Mouse (Mus musculus) spleen, postnatal 14 days (tissue): ENCODE results near the gene Srrm1.
"Not testable (repeated sequence)": the region's sequence is repeated elsewhere in the genome, so short reads cannot be mapped to it uniquely, and the experiment has no call there.

Experiments
- DNase-seq, 2 experiments: peaks; one replicate each; pipeline ENCODE4 v3.0.0; 2021 to 2022; ENCODE audit warnings: low spot score in 2 of 2

Srrm1 gene

GRCm38 (mm10) chr4:135301166-135301565 is 52.0 kb downstream of the Srrm1 start:
- DNase-seq = no peak

- no peak for DNase-seq
These were observed 52.7 kb downstream of the Srrm1 start for GRCm38 (mm10) chr4:135300248-135301041.

DNA sequence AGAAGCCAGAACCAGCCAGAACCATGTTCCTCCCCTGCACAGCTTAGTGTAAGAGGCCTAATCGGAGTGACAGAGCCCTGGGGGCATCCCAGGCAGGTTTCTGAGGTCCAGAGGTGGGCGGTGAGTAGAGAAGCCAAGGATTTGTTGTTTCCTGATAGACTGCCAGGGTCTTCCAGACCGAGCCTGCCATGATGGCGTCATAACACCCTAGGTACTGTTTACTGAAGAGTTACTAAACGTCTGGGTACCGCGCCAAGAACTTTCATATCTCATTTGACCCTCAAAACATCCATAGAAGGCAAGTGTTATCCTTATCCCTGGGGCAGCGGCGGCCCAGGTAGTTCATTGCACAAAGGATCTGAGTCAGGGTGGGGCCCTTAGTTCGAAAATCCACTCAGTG is 54.4 kb downstream of the Srrm1 start:
- DNase-seq = no peak

DNA sequence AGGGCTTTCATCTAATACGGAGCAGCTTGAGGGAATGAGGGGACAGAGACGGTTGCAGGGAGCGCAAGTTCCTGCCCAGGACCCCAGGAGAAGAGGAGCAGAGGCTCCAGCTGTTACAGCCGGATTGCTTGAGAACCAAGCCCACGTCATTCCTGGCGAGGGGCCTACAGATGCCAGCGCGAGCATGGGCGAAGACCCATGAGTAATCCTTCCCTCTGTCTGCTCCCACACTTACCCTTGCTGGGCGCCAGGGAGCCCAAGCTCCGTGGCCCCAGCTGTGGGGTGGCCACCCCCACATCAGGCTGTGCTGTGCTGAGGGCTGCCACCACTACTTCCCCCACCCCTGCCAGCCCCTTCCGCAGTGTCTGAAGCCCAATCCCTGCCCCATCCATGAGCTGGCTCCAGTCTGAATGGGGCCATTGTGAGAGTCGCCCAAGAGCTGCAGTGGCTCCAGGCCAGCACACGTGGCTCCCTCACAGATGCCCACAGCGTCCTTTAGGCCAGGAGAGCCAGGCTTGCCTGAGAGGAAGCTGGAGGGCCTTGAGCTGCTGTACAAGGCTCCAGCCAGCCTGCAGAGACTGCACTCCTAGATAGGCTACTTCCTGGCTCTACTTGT is 55.1 kb downstream of the Srrm1 start:
- no peak for DNase-seq

DNA sequence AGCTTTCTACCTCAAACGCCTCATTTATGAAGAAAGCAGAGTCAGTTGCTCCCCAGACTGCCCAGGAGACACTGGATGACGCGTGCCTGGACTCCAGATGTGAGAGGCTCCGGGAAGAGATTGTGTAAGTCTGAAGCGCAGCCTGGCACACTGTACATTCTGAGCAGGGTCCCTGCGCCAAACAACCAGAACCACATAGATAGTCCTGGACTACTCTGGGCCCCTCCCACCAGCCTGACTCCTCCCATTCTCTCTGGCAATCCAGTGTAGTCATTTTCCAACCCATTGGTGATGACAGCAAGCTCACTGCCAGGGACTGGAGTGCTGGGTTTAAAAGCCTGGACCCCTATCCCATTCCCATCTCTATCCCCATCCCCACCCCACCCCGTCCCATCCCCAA is 56.0 kb downstream of the Srrm1 start:
- no peak for DNase-seq

GRCm38 (mm10) chr4:135296565-135296964 is 56.6 kb downstream of the Srrm1 start:
- DNase-seq = no peak

DNA sequence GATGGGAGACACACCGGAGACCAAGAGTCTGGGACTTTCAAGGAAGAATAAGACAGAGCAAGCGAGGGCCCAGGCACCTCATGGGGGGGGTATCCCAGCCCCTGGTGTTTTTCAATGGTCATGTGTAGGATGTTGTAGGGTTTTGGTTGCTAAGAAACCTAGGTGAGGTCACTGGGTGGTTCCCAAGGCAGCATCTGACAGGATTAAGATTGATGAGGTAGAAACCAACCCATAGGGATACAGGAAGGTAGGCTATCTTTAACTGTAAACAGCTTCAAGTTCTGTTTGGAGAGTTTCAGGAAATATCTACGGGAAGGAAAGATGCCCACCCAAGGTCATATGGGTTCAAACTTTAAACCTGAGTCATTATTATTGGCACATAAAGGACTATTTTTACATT is 59.3 kb downstream of the Srrm1 start:
- DNase-seq = no peak

DNA sequence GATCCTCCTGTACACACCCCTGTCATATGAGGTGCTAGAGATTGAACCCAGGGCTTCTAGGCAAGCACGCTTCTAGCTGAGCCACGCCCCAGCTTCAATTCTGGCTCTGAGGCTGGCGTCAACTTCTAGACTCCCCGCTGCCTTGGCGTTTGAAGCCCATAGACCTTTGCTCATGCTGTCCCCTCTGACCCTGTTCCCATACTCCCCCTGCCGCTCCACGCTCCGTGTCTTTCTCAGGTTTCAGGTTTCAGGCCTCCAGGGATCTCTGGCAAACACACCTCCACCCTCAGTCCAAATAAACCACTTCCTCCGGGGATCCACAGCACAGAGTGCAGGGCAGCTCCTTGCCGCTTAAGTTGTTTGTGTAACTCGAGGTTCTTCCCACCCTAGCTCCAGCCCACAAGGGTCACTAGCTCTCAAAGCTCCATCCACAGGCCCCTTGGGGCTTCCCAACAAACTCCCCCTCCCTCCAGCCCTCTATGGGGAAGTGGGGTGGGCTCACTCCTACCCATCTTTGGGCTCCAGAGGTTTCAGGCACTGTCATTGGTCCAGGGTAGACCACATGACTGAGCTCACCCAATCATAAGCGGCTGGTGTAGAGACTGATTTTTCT is 60.5 kb downstream of the Srrm1 start:
- no peak for DNase-seq

GRCm38 (mm10) chr4:135291841-135292240 is 61.3 kb downstream of the Srrm1 start:
- DNase-seq = no peak

DNA sequence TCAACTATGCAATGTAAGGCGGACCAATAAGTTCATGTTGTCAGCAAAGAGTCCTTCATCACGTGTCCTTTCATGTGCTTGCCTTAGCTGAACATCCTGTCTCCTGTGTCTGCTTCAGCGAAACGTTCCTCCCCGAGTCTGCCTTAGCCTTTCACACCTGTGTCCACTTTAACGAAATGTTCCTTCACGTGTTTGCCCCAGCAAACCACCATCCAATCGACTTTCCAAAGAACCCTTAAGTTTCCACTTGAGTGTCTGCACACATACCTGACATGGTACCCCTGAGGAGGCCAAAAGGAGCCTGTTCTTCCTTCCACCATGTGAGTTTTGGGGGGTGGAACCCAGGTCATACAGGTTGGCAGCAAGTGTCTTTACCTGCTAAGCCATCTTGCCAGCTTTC is 61.9 kb downstream of the Srrm1 start:
- no peak for DNase-seq

GRCm38 (mm10) chr4:135287975-135288374 is 65.1 kb downstream of the Srrm1 start:
- no peak for DNase-seq

- no peak for DNase-seq
These were observed 66.2 kb downstream of the Srrm1 start for GRCm38 (mm10) chr4:135286833-135287395.

DNA sequence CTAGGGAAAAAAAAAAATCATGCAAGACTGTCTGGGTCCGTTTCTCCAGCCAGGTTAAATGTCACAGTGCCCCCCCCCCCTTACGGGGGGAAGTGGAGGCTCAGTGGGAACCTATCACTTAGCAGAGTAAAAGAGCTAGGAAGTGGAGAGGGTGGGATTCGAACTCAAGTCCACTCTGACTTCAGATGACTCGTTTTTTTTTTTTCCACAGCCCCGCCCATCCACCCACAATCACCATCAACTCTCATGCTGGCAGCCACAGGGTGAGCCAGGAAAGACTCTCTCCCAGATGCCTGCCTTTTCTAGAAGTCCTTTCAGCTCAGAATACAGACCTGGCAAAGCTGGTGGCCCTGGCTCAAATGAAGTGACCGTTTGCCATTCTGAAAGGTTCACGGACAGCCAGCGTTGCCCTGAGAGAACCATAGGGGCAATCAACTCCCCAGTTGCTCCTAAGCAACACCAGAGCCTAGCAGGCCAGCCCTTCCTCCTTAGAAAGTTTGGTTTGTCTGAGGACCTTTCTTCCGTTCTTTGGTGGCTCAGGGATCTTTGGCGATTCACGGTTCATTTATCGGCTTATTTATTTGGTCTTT is 67.0 kb downstream of the Srrm1 start:
- DNase-seq = no peak

DNA sequence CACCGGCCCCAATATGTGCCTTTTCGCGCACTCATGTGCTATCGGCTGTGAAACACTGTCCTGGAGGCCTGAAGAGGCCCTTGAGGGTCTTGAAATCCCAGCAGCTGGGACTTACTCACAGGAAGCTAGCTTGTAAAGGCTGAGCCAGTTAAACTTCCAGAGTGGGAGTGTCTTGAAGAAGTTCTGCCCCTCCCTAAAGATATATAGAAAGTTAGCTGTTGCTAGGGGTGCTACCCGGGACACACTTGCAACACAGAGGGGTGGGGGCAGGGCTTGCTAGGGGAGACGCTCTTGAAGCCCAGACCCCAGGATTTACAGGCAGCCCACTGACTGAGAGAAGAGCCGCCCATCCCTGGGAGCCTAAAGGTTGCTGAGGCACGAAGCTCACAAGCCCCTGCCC is 67.7 kb downstream of the Srrm1 start:
- DNase-seq = no peak

- no peak for DNase-seq
These were observed 69.2 kb downstream of the Srrm1 start for GRCm38 (mm10) chr4:135283875-135284274.

GRCm38 (mm10) chr4:135283417-135283816 is 69.7 kb downstream of the Srrm1 start:
- no peak for DNase-seq

DNA sequence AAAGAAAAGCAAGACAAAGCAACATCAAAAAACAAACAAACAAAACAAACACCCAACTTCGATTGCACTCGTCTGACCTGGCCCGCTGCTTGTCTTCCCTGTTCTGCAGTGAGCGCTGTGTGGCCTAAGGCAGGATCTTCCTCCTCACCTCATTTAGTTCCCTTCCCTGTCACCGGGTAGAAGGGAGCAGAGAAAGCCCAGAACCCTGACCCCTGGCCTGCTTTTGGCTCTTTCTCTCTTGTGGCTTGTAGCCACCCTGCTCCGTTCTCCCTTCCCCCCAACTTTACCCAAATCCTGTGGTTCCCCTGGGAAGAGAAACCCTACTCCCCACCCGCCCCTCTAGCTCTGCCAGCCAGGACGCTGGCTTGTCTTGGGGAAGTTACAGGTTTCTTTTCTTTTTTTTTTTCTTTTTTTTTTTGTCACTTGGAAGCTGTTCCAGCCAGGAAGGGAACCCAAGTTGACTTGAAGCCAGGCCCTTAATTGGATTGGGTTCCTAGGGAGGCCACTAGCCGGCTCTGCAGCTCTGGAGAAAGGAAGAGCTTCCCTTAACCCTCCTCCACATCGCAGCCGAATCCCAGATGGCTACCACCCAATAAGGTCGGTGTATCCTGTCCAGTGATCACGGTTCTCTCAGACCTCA is 70.3 kb downstream of the Srrm1 start:
- no peak for DNase-seq

DNA sequence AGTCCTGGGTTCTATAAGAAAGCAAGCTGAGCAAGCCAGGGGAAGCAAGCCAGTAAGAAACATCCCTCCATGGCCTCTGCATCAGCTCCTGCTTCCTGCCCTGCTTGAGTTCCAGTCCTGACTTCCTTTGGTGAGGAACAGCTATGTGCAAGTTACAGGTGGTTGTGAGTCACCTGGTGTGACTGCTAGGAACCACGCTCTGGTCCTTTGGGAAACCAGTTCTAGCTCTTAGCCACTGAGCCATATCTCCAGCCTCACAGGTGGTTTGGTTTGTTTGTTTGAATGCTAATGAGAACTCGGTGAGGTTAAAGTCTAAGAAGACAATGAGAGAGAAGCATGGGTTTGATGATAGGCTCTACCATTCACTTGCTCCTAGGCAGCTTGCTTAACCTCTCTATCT is 73.1 kb downstream of the Srrm1 start:
- DNase-seq = not testable (repeated sequence)

DNA sequence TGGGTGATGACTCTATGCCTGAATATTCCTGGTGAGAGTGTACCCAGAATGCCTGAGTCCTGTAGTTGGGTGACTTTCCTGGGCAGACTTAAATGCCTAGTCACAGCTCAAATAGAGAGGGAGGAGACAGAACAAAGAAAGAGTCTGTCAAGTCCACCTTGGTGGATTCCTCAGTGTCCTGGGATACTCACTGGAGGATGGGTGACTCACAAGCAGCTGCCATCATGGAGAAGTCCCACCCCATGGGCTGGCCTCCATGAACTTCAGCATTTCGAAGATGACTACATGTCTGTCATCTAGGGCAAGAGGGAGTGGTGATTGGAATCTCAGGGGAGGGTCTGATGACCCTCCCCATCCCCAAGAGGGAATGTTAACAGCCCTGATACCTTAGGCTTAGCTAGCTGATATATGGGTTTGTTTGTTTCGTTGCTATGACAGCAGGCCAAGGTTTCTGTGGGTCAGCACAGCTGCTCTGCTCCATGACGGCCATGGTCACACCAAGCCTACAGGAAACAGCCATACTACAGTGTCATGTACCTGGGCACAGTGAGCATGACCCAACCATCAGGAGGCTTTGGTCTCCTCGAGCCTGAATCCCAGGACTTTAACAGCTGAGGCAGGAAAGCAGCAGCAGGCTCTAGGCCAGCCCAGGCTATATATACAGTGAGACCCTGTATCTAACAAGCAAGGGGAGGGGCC is 76.3 kb downstream of the Srrm1 start:
- no peak for DNase-seq

DNA sequence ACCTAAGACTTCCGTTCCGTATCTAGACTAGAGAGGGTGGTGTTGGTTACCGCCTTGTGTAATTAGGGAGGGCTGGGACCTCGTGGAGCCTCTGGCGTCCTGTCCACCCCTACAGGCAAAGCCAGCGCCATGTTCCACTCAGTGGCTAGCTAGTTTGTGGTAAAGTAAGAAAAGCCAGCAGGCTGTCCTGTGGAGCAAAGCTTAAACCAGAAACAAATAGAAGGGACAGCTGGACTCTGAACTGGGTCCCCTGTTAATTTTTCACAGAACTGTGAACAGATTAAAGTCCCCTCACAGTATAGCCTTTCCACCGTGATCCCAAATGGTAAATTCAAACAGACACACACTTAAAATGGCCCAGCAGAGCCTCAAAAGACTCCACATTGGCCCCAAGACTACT is 78.4 kb downstream of the Srrm1 start:
- no peak for DNase-seq

GRCm38 (mm10) chr4:135273307-135273682 is 79.8 kb downstream of the Srrm1 start:
- no peak for DNase-seq
